Mouse (Mus musculus) kidney, embryonic 14.5 days (tissue): ENCODE measurements around the gene Rnaseh2c. TPM values are rescaled to one million over a fixed set of nuclear protein-coding genes. Genes with fewer than 3 reads are reported as not detected.

ENCODE experiments used
- ATAC-seq: fragments of 200-750 bp; cut with Nextera tagmentation; 2 replicates; pipeline ENCODE4 v1.8.0; 2017; ENCODE audit warnings: moderate number of reproducible peaks, mild to moderate bottlenecking, moderate TSS enrichment, moderate library complexity; ENCODE audit not compliant: low FRiP score, low TSS enrichment
- H3K27ac ChIP-seq: fragments of 300-500 bp; sonication (generic); 2 replicates; pipeline ENCODE4 v1.5.1; 2014; ENCODE audit warnings: low read depth, mild to moderate bottlenecking, low read length, moderate library complexity, mixed read lengths
- H3K27me3 ChIP-seq: fragments of 300-500 bp; sonication (generic); 2 replicates; pipeline ENCODE4 v1.6.1; 2014; ENCODE audit warnings: mild to moderate bottlenecking, low read length; ENCODE audit not compliant: control insufficient read depth, insufficient read depth
- H3K36me3 ChIP-seq: fragments of 300-500 bp; sonication (generic); 2 replicates; pipeline ENCODE4 v1.6.1; 2014; ENCODE audit warnings: low read length, mixed read lengths; ENCODE audit not compliant: control insufficient read depth, insufficient read depth
- H3K4me1 ChIP-seq: fragments of 300-500 bp; sonication (generic); 2 replicates; pipeline ENCODE4 v1.6.1; 2014; ENCODE audit warnings: low read length, mixed read lengths; ENCODE audit not compliant: control insufficient read depth, insufficient read depth
- H3K4me2 ChIP-seq: fragments of 300-500 bp; sonication (generic); replicated peaks from 2 replicates; pipeline ENCODE4 v1.6.1; 2014; ENCODE audit warnings: low read depth, mild to moderate bottlenecking, low read length
- H3K4me3 ChIP-seq: fragments of 300-500 bp; sonication (generic); 2 replicates; pipeline ENCODE4 v1.5.1; 2014; ENCODE audit warnings: mild to moderate bottlenecking, low read length
- H3K9ac ChIP-seq: fragments of 300-500 bp; sonication (generic); 2 replicates; pipeline ENCODE4 v1.6.1; 2014; ENCODE audit warnings: low read depth, mild to moderate bottlenecking, low read length, moderate library complexity
- H3K9me3 ChIP-seq: fragments of 300-500 bp; sonication (generic); 2 replicates; pipeline ENCODE4 v1.6.1; 2016; ENCODE audit warnings: low read length; ENCODE audit not compliant: control insufficient read depth
- WGBS: fragments of 180-500 bp; shearing (Covaris S2); extraction: QIAGEN DNeasy Blood & Tissue Kit; methylation state at CpG from one replicate; pipeline ENCODE4 v1.1.7; 2014; 5-methylcytosine and 5-hydroxymethylcytosine counted together
- polyA plus RNA-seq: library from polyadenylated mRNA; unstranded; fragments of >200 nt; fragmentation: Nextera tagmentation; extraction: Ambion mirVana; gene quantifications from 2 replicates; pipeline ENCODE4 v1.2.1, GENCODE M21; 2014

Rnaseh2c gene
- polyA plus RNA-seq, 1 experiment from 2014 or later = 159 TPM

DNA sequence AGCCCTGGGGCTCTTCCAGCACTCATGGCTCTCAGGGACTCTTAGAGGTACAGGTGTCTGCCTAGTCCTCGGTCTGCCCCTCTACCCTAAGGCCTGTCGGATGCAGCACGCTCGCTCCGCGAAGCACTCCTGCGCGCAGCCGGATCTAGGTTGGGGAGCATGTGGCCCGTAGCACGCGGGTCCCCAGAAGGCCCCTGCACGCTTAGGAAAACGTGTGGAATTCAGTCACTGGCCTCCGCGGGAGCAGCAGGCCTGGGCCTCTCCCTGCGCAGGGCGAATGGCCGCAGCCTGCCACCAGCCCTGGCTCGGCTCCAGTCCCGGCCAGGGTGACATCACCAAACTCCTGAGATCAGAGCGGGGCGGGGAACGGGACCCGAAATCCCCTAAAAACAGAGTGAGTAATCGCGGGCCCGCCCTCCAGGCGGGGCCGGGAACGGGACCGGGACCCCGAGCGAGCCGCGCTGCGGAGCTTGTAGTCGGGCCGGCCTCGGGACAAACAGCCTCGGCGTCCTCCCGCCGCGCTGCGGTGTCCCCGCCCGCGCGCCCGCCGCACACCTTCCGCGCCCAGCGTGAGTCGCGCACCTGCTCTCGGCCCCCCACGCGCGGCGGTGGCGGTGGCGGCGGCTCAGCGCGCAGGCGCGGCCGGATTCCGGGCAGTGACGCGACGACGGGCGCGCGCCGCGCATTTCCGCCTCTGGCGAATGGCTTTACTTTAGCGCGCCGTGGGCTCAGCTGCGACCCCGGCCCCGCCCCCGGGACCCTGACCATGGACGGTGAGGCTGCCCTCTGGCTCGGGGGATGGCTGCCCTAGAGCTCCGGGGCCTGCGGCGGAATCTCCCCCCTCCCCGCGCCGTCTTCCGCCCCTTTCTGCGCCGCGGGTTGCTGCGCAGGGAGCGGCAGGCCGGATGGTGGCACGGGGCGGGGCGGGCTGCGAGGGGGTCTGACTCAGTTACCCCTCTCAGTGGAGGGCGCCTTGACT, 35.7 kb downstream of the Rnaseh2c start, which contains the start of gene Rela:
Rela (plus strand) TSS at position 415 of the 979 bp plus-strand sequence.
- Histone ChIP-seq H3K27me3 (no peaks in the 10 kb centered on the region), H3K9me3 (no peaks in the 10 kb centered on the region), H3K36me3 (peaks cover 34% of the 10 kb centered on the region), H3K4me3 (peak within 1 kb of the TSS; percentile 70), H3K27ac (peak within 1 kb of the TSS; percentile 86), H3K9ac (peak within 1 kb of the TSS; percentile 76), H3K4me1 (peaks cover 12% of the 10 kb centered on the region), H3K4me2 (peak within 1 kb of the TSS; percentile 87)
- peak; percentile 91 for ATAC-seq
- under 1% methylated on average over 104 of the region's 109 CpGs for WGBS

DNA sequence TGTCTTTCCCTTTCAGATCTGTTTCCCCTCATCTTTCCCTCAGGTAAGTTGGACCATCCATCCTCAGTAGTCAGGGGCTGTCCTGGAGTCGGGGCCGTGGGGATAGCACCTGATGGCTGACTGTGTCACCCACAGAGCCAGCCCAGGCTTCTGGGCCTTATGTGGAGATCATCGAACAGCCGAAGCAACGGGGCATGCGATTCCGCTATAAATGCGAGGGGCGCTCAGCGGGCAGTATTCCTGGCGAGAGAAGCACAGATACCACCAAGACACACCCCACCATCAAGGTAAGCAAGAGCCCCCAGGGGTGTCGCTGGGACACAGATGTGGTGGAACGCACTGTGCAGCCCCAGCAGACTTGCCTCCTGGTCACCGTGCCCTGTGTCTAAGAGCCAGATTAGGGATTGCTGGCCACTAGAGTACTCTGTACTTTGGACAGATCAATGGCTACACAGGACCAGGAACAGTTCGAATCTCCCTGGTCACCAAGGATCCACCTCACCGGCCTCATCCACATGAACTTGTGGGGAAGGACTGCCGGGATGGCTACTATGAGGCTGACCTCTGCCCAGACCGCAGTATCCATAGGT, 36.8 kb downstream of the Rnaseh2c start:
- Histone ChIP-seq H3K9ac (peak overlapping the region; percentile 76), H3K4me1 (peaks cover 12% of the 10 kb centered on the region), H3K9me3 (no peaks in the 10 kb centered on the region), H3K4me2 (peak overlapping the region; percentile 87), H3K27me3 (no peaks in the 10 kb centered on the region), H3K36me3 (peaks cover 45% of the 10 kb centered on the region), H3K27ac (no peak overlapping the region), H3K4me3 (peak overlapping the region; percentile 70)
- WGBS = 95% methylated on average over 18 of the region's 18 CpGs
- ATAC-seq = no peak

DNA sequence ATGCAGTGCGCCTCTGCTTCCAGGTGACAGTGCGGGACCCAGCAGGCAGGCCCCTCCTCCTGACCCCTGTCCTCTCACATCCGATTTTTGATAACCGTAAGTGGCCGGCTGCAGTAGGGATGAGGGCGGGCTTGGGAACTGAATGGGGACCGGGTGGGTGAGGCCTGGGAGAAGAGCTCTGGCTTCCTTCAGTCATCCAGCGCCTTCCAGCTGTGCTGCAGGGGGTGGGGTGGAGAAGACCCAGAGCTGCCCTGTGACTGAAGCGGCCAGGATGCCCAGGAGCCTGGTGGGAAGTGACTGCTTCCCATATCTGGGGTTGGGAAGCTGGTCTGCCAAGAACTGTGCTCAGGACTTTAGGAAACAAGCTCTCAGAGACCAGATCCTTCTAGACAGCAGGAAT, 38.7 kb downstream of the Rnaseh2c start:
- no peaks in the 10 kb centered on the region for H3K9me3 ChIP-seq
- H3K27me3 ChIP-seq = no peaks in the 10 kb centered on the region
- no peak for ATAC-seq
- no peak overlapping the region for H3K4me3 ChIP-seq
- no peak overlapping the region for H3K27ac ChIP-seq
- H3K9ac ChIP-seq = no peak overlapping the region
- WGBS = 56% methylated on average over 9 of the region's 9 CpGs
- peaks cover 61% of the 10 kb centered on the region for H3K36me3 ChIP-seq
- H3K4me1 ChIP-seq = peaks cover 12% of the 10 kb centered on the region
- H3K4me2 ChIP-seq = no peak overlapping the region

- H3K4me1 ChIP-seq = peaks cover 12% of the 10 kb centered on the region
- H3K27ac ChIP-seq = no peak overlapping the region
- no peak for ATAC-seq
- peaks cover 68% of the 10 kb centered on the region for H3K36me3 ChIP-seq
- no peaks in the 10 kb centered on the region for H3K27me3 ChIP-seq
- H3K4me3 ChIP-seq = no peak overlapping the region
- H3K4me2 ChIP-seq = no peak overlapping the region
- no peak overlapping the region for H3K9ac ChIP-seq
- no peaks in the 10 kb centered on the region for H3K9me3 ChIP-seq
- 89% methylated on average over 17 of the region's 17 CpGs for WGBS
Measured at GRCm38 (mm10) chr19:5641021-5641420, 39.3 kb downstream of the Rnaseh2c start.

- no peak for ATAC-seq
- Histone ChIP-seq H3K4me2 (no peak overlapping the region), H3K4me1 (peaks cover 6% of the 10 kb centered on the region), H3K4me3 (no peak overlapping the region), H3K27ac (no peak overlapping the region), H3K9me3 (no peaks in the 10 kb centered on the region), H3K9ac (no peak overlapping the region), H3K27me3 (no peaks in the 10 kb centered on the region), H3K36me3 (peaks cover 74% of the 10 kb centered on the region)
- WGBS = 92% methylated on average over 8 of the region's 8 CpGs
Measured at GRCm38 (mm10) chr19:5641641-5642040, 40.0 kb downstream of the Rnaseh2c start.

GRCm38 (mm10) chr19:5645280-5645679, 43.6 kb downstream of the Rnaseh2c start:
- Histone ChIP-seq H3K9me3 (no peaks in the 10 kb centered on the region), H3K4me1 (peaks cover 14% of the 10 kb centered on the region; the same call in 1 of the 2 replicates), H3K4me2 (no peak overlapping the region), H3K36me3 (peaks cover 72% of the 10 kb centered on the region), H3K9ac (no peak overlapping the region), H3K27ac (no peak overlapping the region), H3K27me3 (no peaks in the 10 kb centered on the region), H3K4me3 (no peak overlapping the region)
- WGBS = 96% methylated on average over 9 of the region's 9 CpGs
- ATAC-seq = no peak

DNA sequence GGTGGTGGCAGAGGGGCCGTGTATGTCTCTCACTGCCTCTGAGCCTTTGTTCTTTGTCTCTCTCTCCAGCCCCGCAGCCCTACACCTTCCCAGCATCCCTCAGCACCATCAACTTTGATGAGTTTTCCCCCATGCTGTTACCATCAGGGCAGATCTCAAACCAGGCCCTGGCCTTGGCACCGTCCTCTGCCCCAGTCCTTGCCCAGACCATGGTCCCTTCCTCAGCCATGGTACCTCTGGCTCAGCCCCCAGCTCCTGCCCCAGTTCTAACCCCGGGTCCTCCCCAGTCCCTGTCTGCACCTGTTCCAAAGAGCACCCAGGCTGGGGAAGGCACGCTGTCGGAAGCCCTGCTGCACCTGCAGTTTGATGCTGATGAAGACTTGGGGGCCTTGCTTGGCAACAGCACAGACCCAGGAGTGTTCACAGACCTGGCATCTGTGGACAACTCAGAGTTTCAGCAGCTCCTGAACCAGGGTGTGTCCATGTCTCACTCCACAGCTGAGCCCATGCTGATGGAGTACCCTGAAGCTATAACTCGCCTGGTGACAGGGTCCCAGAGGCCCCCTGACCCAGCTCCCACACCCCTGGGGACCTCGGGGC, 45.2 kb downstream of the Rnaseh2c start:
- peaks cover 72% of the 10 kb centered on the region for H3K36me3 ChIP-seq
- H3K9me3 ChIP-seq = no peaks in the 10 kb centered on the region
- no peak overlapping the region for H3K4me3 ChIP-seq
- no peak overlapping the region for H3K4me2 ChIP-seq
- peaks cover 14% of the 10 kb centered on the region; the same call in 1 of the 2 replicates for H3K4me1 ChIP-seq
- ATAC-seq = no peak
- 95% methylated on average over 8 of the region's 8 CpGs for WGBS
- no peaks in the 10 kb centered on the region for H3K27me3 ChIP-seq
- no peak overlapping the region for H3K27ac ChIP-seq
- no peak overlapping the region for H3K9ac ChIP-seq

DNA sequence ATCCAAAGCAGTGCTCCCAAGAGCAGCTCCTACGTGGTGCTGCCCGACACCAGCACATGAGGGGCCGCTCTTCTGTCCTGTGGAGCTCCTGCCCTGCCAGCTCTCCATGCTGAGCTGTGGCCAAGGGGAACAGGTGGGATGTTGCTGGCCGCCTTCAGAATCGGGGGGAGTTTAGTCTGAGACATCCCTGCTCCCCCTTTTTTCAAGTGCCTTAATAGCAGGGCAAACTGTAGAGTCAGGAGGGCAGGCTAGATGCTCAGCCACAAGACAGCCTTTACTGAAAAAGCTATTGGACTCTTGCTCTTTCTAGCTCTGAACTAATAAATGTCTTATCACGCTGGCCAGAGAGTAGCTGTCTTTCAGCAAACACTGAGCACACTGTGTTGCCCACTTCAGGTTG, 46.1 kb downstream of the Rnaseh2c start:
- WGBS = 96% methylated on average over 6 of the region's 6 CpGs
- H3K27ac ChIP-seq = no peak overlapping the region; the same call in 1 of the 2 replicates
- H3K4me1 ChIP-seq = peaks cover 14% of the 10 kb centered on the region; the same call in 1 of the 2 replicates
- H3K27me3 ChIP-seq = no peaks in the 10 kb centered on the region
- no peak overlapping the region for H3K4me3 ChIP-seq
- no peak overlapping the region for H3K4me2 ChIP-seq
- ATAC-seq = no peak
- H3K9me3 ChIP-seq = no peaks in the 10 kb centered on the region
- H3K9ac ChIP-seq = no peak overlapping the region
- peaks cover 72% of the 10 kb centered on the region for H3K36me3 ChIP-seq
